Mouse (Mus musculus) telencephalon, adult 2 months (tissue): Measurements from ENCODE around the gene Kcnj14.

Experiments
- DNase-seq: peaks from one replicate; pipeline ENCODE4 v3.0.0-alpha.2; 2011; ENCODE audit warnings: low read depth, low spot score

Gene Kcnj14

DNA sequence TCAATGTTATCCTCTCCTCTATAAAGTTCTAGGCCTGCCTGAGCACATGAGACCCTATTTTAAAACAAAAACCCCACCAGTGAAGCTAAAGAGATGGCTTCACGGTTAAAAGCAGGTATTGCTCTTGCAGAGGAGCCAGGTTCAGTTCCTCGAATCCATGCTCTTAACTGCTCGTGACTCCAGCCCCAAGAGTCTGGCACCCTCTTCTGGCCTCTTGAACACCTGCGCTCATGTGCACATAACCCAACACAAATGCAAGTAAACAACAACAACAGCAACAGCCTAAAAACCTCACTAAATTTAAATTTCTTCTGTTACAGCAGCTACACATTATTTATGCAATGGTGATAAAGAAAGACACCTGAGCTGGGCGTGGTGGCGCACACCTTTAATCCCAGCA is 57.1 kb downstream of the Kcnj14 start:
- no peak for DNase-seq

DNA sequence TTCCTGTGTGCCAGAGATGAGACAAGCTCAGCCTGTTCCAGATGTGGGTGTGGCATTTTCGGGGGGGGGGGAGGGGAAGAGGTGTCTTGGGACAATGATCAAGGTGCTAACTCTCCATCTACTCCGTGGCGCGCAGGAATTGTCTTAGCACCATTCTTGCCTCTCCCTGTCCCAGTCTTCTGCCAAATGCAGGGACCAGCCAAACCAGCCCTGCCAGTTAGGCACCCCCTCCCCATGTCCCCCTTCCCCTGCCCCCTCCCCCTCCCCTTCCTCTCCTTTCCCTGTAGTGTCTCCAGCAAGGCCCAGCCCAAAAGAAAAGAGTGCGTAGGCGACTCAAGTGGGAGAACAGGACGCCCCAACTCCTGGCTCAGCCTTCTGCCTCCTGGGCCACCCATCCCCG is 57.8 kb downstream of the Kcnj14 start:
- no peak for DNase-seq
